Mouse (Mus musculus) liver, embryonic 11.5 days (tissue): ENCODE measurements around the gene Creg2. TPM values are rescaled to one million over a fixed set of nuclear protein-coding genes. Genes with fewer than 3 reads are reported as not detected.

Experiments
- ATAC-seq: fragments of 200-750 bp; cut with Nextera tagmentation; replicated peaks from 2 replicates; pipeline ENCODE4 v1.8.0; 2017; ENCODE audit warnings: moderate number of reproducible peaks, mild to moderate bottlenecking, moderate TSS enrichment, moderate library complexity; ENCODE audit not compliant: low FRiP score
- DNase-seq: peaks from one replicate; pipeline ENCODE4 v3.0.0-alpha.2; 2017; ENCODE audit warnings: low spot score
- H3K27ac ChIP-seq: fragments of 300-500 bp; sonication (generic); 2 replicates; pipeline ENCODE4 v1.5.1; 2014; ENCODE audit warnings: mild to moderate bottlenecking, low read depth, low read length, control low read depth
- H3K27me3 ChIP-seq: fragments of 300-500 bp; sonication (generic); replicated peaks from 2 replicates; pipeline ENCODE4 v1.6.1; 2014; ENCODE audit warnings: low read length, mixed read lengths; ENCODE audit not compliant: control insufficient read depth, insufficient read depth
- H3K36me3 ChIP-seq: fragments of 300-500 bp; sonication (generic); 2 replicates; pipeline ENCODE4 v1.6.1; 2014; ENCODE audit warnings: mild to moderate bottlenecking, low read length, moderate library complexity, mixed read lengths; ENCODE audit not compliant: control insufficient read depth, insufficient read depth
- H3K4me1 ChIP-seq: fragments of 300-500 bp; sonication (generic); replicated peaks from 2 replicates; pipeline ENCODE4 v1.6.1; 2014; ENCODE audit warnings: low read length, mixed read lengths; ENCODE audit not compliant: control insufficient read depth, insufficient read depth
- H3K4me2 ChIP-seq: fragments of 300-500 bp; sonication (generic); 2 replicates; pipeline ENCODE4 v1.6.1; 2014; ENCODE audit warnings: mild to moderate bottlenecking, control low read depth, moderate library complexity
- H3K4me3 ChIP-seq: fragments of 300-500 bp; sonication (generic); 2 replicates; pipeline ENCODE4 v1.5.1; 2014; ENCODE audit warnings: low read depth, low read length, control low read depth
- H3K9ac ChIP-seq: fragments of 300-500 bp; sonication (generic); 2 replicates; pipeline ENCODE4 v1.6.1; 2014; ENCODE audit warnings: low read depth, low read length, control low read depth
- H3K9me3 ChIP-seq: fragments of 300-500 bp; sonication (generic); 2 replicates; pipeline ENCODE4 v1.6.1; 2016; ENCODE audit warnings: low read length, inconsistent platforms, mixed read lengths; ENCODE audit not compliant: control insufficient read depth
- WGBS: fragments of 180-500 bp; shearing (Covaris S2); extraction: QIAGEN DNeasy Blood & Tissue Kit; methylation state at CpG from one replicate; pipeline ENCODE4 v1.1.7; 2014; 5-methylcytosine and 5-hydroxymethylcytosine counted together
- polyA plus RNA-seq: library from polyadenylated mRNA; unstranded; fragments of >200 nt; fragmentation: Nextera tagmentation; extraction: Ambion mirVana; gene quantifications from 2 replicates; pipeline ENCODE4 v1.2.1, GENCODE M21; 2014

Creg2 gene
- polyA plus RNA-seq, 1 experiment from 2014 or later = not detected

- H3K9ac ChIP-seq = no peak overlapping the region
- no peak for DNase-seq
- H3K9me3 ChIP-seq = no peaks in the 10 kb centered on the region
- H3K27me3 ChIP-seq = no peaks in the 10 kb centered on the region
- peaks cover 4% of the 10 kb centered on the region; the same call in 1 of the 2 replicates for H3K4me1 ChIP-seq
- H3K27ac ChIP-seq = no peak overlapping the region
- no peaks in the 10 kb centered on the region for H3K36me3 ChIP-seq
- H3K4me3 ChIP-seq = no peak overlapping the region
- no peak overlapping the region for H3K4me2 ChIP-seq
- no peak; the same call in 1 of the 2 replicates for ATAC-seq
- 0% methylated on average over 1 of the region's 1 CpGs for WGBS
These were observed 34.6 kb upstream of the Creg2 start for GRCm38 (mm10) chr1:39685841-39686240.

GRCm38 (mm10) chr1:39681638-39682037 is 30.4 kb upstream of the Creg2 start:
- Histone ChIP-seq H3K27me3 (no peaks in the 10 kb centered on the region), H3K36me3 (no peaks in the 10 kb centered on the region), H3K9me3 (no peaks in the 10 kb centered on the region), H3K4me3 (no peak overlapping the region), H3K9ac (no peak overlapping the region), H3K4me1 (no peaks in the 10 kb centered on the region), H3K27ac (no peak overlapping the region), H3K4me2 (no peak overlapping the region)
- 81% methylated on average over 5 of the region's 5 CpGs for WGBS
- DNase-seq (no peak), ATAC-seq (no peak)

GRCm38 (mm10) chr1:39680546-39680945 is 29.3 kb upstream of the Creg2 start:
- ATAC-seq = no peak
- DNase-seq = no peak
- Histone ChIP-seq H3K4me3 (no peak overlapping the region), H3K27ac (no peak overlapping the region), H3K9ac (no peak overlapping the region), H3K9me3 (no peaks in the 10 kb centered on the region), H3K4me2 (no peak overlapping the region), H3K27me3 (no peaks in the 10 kb centered on the region), H3K36me3 (no peaks in the 10 kb centered on the region), H3K4me1 (no peaks in the 10 kb centered on the region)
- WGBS = 63% methylated on average over 6 of the region's 6 CpGs

GRCm38 (mm10) chr1:39678883-39679282 is 27.6 kb upstream of the Creg2 start:
- Histone ChIP-seq H3K4me1 (no peaks in the 10 kb centered on the region), H3K36me3 (no peaks in the 10 kb centered on the region), H3K4me3 (no peak overlapping the region), H3K9me3 (no peaks in the 10 kb centered on the region), H3K4me2 (no peak overlapping the region), H3K27me3 (no peaks in the 10 kb centered on the region), H3K27ac (no peak overlapping the region), H3K9ac (no peak overlapping the region)
- ATAC-seq (no peak), DNase-seq (no peak)
- 75% methylated on average over 8 of the region's 8 CpGs for WGBS

- H3K27ac ChIP-seq = no peak overlapping the region
- no peaks in the 10 kb centered on the region for H3K27me3 ChIP-seq
- no peaks in the 10 kb centered on the region for H3K36me3 ChIP-seq
- no peak overlapping the region for H3K4me2 ChIP-seq
- 81% methylated on average over 5 of the region's 5 CpGs for WGBS
- no peaks in the 10 kb centered on the region for H3K4me1 ChIP-seq
- DNase-seq (no peak), ATAC-seq (no peak)
- H3K4me3 ChIP-seq = no peak overlapping the region
- no peaks in the 10 kb centered on the region for H3K9me3 ChIP-seq
- H3K9ac ChIP-seq = no peak overlapping the region
These were observed 25.1 kb upstream of the Creg2 start for GRCm38 (mm10) chr1:39676221-39676876.

GRCm38 (mm10) chr1:39672362-39673105 is 21.3 kb upstream of the Creg2 start:
- Histone ChIP-seq H3K4me2 (no peak overlapping the region), H3K27me3 (no peaks in the 10 kb centered on the region), H3K9ac (no peak overlapping the region), H3K27ac (no peak overlapping the region), H3K4me1 (no peaks in the 10 kb centered on the region), H3K9me3 (peaks cover 2% of the 10 kb centered on the region; the same call in 1 of the 2 replicates), H3K4me3 (no peak overlapping the region), H3K36me3 (no peaks in the 10 kb centered on the region)
- WGBS = 82% methylated on average over 9 of the region's 9 CpGs
- DNase-seq (no peak), ATAC-seq (no peak)

GRCm38 (mm10) chr1:39670211-39670935 is 19.1 kb upstream of the Creg2 start:
- H3K27ac ChIP-seq = no peak overlapping the region
- no peaks in the 10 kb centered on the region for H3K4me1 ChIP-seq
- H3K9me3 ChIP-seq = peaks cover 2% of the 10 kb centered on the region; the same call in 1 of the 2 replicates
- DNase-seq = no peak
- H3K4me3 ChIP-seq = no peak overlapping the region
- 85% methylated on average over 17 of the region's 17 CpGs for WGBS
- no peaks in the 10 kb centered on the region for H3K27me3 ChIP-seq
- no peak overlapping the region for H3K4me2 ChIP-seq
- H3K36me3 ChIP-seq = no peaks in the 10 kb centered on the region
- no peak overlapping the region for H3K9ac ChIP-seq
- ATAC-seq = no peak

- WGBS = 86% methylated on average over 12 of the region's 12 CpGs
- no peak overlapping the region for H3K4me2 ChIP-seq
- H3K4me3 ChIP-seq = no peak overlapping the region
- DNase-seq (no peak), ATAC-seq (no peak)
- no peaks in the 10 kb centered on the region for H3K4me1 ChIP-seq
- no peaks in the 10 kb centered on the region for H3K27me3 ChIP-seq
- no peaks in the 10 kb centered on the region for H3K36me3 ChIP-seq
- H3K9ac ChIP-seq = no peak overlapping the region
- H3K9me3 ChIP-seq = peaks cover 2% of the 10 kb centered on the region; the same call in 1 of the 2 replicates
- H3K27ac ChIP-seq = no peak overlapping the region
These were observed 15.5 kb upstream of the Creg2 start for GRCm38 (mm10) chr1:39666751-39667252.
